Mouse (Mus musculus) gastrocnemius, postnatal 14 days (tissue): ENCODE measurements at regions not wholly inside any gene's neighbourhood (a gene's known extent, or its start where the extent isn't known, plus 50 kb on each side); places are given as distances from the start of the nearest gene placed in this dataset.

Experiments used
- DNase-seq: peaks from one replicate; pipeline ENCODE4 v3.0.0; 2021; ENCODE audit warnings: mixed read lengths
- intact Hi-C: fragments of 180-260 bp; cut with DNase I; formaldehyde crosslinking; loops from one replicate; pipeline ENCODE4 v1.15.1; 2025; ENCODE audit warnings: low total_unique reads

DNA sequence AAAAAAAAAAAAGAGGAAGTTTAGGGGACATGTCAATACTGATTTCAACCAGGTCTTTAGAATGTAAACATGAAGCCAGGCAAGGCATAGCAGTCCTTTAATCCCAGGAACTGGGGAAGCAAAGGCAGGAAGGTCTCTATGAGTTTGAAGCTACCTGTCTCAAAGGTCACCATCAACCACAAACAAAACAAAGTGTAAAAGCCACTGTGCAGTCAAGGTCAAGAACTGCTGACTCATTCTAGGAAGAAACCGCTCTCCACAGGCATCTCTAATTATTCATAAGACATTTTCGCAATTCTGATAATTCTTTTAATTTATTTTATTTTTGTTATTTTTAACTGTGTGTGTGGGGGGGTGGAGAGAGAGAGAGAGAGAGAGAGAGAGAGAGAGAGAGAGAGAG, 364.0 kb downstream of the Cntnap4 start:
- DNase-seq: no peak
- intact Hi-C loops: no loop called here

GRCm38 (mm10) chr8:112935411-112935810, 365.6 kb downstream of the Cntnap4 start:
- intact Hi-C loops: no loop called here
- no peak for DNase-seq

GRCm38 (mm10) chr8:112935897-112936719, 366.3 kb downstream of the Cntnap4 start:
- peak; percentile 10 for DNase-seq
- intact Hi-C loops: no loop called here

DNA sequence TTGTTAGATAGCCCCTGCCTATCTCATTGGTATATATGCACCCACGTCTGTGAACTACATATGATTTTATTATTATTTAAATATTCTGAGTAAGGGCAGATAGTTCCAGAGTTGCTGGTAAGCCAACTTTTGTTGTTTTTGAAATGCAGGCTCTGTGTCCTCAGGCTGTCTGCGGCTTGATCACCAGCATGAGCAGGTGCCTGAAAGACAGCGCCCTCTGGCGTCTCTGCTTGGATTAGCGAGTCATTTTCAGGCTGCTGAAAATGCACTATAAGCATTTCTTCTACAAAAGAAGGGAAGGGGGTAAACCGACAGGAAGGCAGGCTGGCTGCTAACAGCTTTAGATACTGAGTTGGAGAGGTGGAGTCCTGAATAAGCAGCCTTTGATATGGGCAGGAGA, 402.6 kb downstream of the Cntnap4 start:
- DNase-seq: peak; percentile 48
- intact Hi-C loops: loop anchor here (5.0 to 10.0 kb wide), 2 partner anchors 398 to 910 kb away; partner anchors contain the start of gene Cntnap4

GRCm38 (mm10) chr8:112975734-112976133, 405.9 kb downstream of the Cntnap4 start:
- intact Hi-C loops: loop anchor here (10.0 kb wide), 1 partner anchor 401 kb away; the partner anchor contains the start of gene Cntnap4
- no peak for DNase-seq

DNA sequence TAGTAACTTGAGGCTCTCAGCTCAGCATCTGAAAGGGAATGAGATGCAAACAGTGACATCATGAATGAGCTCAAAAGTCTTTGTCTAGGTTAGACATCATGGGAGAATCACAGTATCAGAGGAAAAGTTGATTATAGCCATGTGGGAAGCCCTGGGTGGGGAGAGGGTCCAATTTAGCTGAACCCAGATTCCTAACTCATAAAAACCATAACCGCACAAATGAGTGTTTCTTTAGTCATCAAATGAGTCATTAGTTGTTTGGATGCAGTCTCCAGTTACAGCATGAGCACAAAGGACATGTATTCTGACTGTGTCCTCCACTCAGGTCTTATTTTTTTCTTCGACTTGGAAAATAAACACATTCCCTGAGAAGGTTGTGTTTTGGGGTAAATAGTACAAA, 406.5 kb downstream of the Cntnap4 start:
- no peak for DNase-seq
- intact Hi-C loops: loop anchor here (10.0 kb wide), 1 partner anchor 402 kb away; the partner anchor contains the start of gene Cntnap4

GRCm38 (mm10) chr8:112993781-112994180, 423.9 kb downstream of the Cntnap4 start:
- no peak for DNase-seq
- intact Hi-C loops: no loop called here

DNA sequence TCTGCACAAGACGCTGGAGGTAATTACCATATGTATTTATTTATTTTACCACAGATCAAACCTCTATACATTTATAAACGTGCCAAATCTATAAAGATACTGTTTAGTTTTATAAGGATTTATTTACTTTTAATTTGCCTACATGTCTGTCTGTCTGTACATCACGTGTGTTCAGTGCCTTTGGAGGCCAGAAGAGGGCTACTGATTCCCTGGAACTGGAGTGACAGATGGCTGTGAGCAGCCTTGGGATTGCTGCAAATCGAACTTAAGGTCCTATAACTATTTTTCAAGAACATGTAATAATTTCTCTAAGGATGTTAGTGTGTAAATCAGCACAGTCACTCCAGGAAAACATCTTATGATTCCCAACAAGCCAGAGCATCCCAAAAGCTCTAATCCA, 437.5 kb downstream of the Cntnap4 start:
- DNase-seq: no peak
- intact Hi-C loops: no loop called here

DNA sequence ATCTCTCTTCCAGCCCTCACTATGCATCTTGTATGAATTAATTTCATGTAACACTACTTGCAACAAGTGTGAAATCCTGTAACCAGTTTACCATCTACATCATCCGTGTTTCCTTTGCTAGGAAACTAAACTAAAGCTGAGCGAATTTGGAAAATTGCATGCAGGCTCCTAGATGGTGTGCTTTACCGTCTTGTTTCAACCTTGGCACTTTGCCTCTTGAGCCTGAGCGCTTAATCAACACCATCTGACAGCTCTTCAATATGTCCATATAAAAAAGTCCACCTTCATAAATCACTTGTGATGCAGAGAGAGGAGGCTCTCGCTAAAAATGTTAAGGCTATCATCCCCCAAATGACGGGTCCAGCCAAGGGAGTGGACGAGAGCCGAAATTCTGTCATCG, 459.0 kb downstream of the Cntnap4 start:
- intact Hi-C loops: no loop called here
- DNase-seq: no peak

GRCm38 (mm10) chr8:113051770-113052473, 482.1 kb downstream of the Cntnap4 start:
- no peak for DNase-seq
- intact Hi-C loops: no loop called here

DNA sequence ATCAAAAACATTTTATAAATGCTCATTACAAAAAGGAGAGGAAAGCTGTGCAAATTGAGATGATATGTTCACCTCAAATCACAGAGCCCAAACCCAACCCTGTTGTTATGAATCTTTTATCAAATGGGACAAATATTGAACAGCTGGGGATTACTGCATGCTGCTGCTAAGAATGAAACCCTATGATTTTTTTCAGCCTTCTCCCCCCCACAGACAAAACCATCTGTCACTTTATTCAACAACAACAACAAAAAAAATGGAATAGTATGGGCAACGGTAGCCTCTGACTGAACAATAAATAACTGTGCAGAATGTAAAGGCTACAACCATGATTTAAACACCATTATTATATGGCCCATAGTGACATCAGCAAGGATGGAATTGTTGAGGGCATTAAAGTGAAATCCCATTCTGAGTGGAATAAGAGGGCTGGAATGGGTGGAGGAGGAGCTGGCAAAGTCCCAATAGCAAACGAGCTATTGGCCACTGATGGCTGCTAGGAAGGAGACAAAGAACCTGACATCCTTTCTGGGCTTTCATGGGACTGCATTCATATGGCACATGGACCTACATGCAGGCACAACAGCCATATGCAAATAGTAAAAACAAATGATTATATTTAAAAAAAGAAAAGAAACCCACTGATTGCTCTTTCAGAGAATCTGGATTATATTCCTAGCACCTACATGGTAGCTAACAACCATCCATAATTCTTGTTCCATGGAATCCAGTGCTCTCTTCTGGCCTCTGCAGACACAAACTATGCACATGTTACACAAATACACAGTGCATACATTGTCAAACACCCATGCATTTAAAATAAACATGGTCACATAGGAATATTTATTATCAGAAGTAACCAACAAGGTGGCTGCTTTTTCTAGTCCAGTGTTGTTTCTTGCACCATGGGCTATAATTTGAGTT, 495.7 kb downstream of the Cntnap4 start:
- intact Hi-C loops: no loop called here
- DNase-seq: no peak

- intact Hi-C loops: no loop called here
- no peak for DNase-seq
Observed at GRCm38 (mm10) chr8:113066170-113066708, 496.4 kb downstream of the Cntnap4 start.

DNA sequence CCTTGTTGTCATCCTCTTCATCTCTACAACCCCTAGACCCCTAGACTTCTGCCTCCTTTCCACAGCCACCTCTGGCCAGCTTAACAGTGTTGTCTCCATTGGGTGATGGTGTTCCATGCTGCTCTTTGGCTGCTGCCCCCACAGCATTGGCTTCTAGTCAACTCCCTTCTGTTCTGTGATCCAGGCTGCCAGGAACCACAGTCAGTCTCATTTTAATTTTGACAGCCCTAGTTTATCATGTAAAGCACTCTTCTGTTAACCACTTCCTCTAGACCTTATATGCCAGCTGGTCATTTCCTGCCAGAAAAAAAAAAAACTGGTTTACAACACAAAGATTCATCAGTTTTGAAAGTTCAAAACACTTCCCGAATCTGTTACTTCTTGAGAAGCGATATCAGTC, 514.1 kb downstream of the Cntnap4 start:
- DNase-seq: no peak
- intact Hi-C loops: no loop called here

DNA sequence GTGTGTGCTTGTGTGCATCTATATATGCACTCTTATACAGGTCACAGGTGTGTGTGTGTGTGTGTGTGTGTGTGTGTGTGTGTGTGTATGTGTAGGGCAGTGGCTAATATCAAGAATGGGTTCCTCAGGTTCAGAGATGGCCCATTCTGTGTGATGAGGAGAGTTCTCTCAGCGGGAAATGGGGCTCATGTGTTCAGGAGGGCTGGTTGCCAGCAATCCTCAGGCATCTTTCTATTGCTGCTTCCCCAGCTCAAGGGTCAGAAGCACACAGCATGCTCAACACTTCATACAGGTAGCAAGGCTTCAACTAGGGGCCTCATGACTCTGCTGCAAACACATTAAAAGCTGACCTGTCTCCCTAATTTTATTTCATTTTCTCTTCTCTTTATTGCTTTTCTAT, 517.7 kb downstream of the Cntnap4 start:
- intact Hi-C loops: no loop called here
- no peak for DNase-seq

GRCm38 (mm10) chr8:113111665-113112064, 523.7 kb upstream of the Mon1b start:
- intact Hi-C loops: no loop called here

GRCm38 (mm10) chr8:113114165-113114700, 521.2 kb upstream of the Mon1b start:
- intact Hi-C loops: no loop called here
- DNase-seq: no peak

More at GRCm38 (mm10) chr8:113111665-113112064, 523.7 kb upstream of the Mon1b start:
- DNase-seq: no peak

GRCm38 (mm10) chr8:113117241-113117640, 518.1 kb upstream of the Mon1b start:
- no peak for DNase-seq
- intact Hi-C loops: no loop called here

- intact Hi-C loops: no loop called here
- no peak for DNase-seq
Observed at GRCm38 (mm10) chr8:113125586-113125985, 509.8 kb upstream of the Mon1b start.

DNA sequence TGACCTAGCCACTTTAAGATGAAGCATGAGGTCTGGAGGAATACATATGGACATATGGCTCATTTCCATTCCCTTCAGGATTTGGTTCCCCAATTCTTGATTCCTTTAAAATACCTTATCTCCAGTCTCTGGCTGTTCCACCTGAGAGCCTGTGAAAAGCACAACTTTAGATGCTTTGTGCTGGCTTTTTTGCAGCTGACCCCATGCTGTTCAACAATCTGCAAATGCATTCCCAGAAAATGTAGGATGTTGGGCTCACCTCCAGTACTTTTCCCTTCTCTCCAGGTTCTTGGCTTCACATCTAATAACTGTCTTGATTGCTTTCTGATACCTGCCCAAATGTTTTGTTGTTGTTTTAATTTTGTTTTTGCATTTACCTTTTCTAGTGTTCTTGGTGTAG, 498.0 kb upstream of the Mon1b start:
- no peak for DNase-seq
- intact Hi-C loops: no loop called here
